Mouse (Mus musculus) embryo, embryonic 11 days (tissue): Measurements from ENCODE around the gene Card11.
A peak's percentile ranks its signal among the peaks of the same experiment; 100 is the strongest.

Source experiments
- DNase-seq: peaks from one replicate; pipeline ENCODE4 v3.0.0-alpha.2; 2015

Gene Card11

DNA sequence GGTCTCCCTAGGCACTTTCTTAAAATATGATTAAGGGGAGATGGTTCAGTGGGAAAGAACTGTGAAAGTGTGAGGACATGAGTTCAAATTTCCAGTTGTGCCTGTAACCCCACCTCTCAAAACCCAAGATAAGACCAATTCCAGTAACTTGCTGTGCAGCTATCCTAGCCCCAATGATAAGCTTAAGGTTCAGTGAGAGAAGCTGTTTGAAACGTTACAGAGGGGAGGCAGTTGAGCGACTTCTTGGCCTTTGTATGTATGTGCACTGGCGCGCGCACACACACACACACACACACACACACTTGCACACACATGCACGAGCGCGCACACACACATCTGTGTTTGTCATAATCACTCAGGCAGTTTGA lies 169.3 kb downstream of the Card11 start:
- no peak for DNase-seq

DNA sequence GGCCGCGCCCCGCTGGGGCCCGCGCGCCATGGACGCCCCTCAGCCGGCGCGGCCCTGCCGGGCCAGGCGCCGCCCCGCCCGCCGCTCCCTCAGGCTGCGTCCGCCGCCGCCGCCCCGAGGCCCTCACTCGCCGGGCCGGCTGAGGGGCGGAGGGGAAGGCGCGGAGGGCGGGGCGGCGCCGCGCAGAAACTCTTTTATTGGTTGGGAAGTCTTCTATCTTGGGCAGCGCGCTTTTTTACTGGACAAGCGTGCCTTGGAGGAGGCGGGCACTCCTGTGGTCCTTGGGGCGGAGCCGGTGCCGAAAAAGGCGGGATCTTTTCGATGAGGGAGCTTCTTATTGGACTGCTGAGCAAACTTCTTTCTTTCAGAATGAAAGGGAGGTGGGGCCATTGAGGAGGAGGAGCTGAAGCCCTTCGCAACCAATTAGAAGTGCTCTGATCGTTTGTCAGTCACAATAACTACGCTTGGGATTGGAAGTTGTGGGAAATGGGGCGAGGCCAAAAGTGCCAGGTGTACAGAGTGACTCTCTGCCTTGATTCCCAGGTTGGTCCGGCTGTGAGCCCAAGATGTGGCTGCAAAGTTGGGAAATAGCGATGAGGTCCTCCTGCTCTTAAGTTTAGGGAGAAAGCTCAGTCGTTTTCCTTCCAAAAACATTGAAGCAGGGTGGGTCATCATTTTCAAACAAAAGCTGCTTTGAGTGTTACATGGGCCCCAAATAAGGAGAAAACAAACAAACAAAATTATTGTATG lies 169.9 kb downstream of the Card11 start, which contains the start of gene Gna12:
TSS of gene Gna12 (minus strand) at position 118 of the 750 bp plus-strand sequence.
- peak; percentile 99 for DNase-seq

DNA sequence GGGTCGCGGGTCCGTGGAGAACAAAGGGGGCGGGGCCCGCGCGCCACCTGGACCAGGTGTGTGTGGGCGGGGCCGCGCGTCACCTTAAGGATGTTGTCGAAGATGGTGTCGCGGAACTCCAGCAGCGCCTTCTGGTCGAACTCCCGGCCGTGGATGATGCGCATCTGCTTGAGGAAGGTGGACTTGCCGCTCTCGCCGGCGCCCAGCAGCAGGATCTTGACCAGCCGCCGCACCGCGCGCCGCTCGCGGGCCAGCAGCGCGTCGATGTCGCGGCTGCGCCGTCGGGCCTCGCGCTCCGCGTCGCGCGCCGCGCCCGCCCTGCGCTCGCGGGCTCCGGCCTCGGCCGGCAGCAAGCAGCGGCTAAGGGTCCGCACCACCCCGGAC lies 170.5 kb downstream of the Card11 start:
- DNase-seq, result no peak

DNA sequence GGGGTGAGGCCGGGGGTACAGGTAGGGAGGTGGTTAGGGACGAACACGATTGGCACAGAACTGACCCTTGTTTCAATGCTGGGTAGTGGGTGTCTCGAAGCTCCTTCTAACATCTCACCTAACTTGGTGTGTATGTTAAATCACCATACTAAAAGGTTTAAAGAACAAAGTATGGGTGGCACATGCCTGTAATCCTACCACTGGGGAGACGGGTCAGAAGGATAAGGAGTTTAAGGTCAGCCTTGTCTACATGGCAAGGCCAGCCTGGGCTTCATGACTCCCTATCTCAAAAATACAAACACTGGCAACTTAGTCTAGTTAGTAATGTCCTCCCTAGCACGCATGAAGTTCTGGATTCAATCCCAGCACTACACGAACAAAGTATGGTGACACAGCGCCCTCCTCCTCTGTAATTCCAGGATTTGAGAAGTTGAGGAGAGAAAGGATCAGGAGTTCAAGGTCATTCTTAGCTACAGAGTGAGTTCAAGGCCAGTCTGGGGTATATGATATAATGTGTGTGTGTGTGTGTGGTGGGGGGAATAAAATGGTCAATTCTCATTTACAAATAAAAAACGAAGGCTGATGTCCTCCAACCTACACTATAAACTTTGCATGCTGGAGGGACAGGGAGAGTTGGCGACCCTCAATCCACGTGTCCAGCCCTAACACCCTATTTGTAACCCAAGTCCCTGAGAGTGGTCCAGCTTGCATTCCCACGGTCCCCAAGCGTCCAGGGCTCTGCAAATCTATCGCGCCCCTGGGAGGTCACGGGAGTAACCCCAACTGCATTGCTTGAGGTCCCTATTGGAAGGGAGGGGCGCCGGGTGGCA lies 171.1 kb downstream of the Card11 start:
- DNase-seq, result no peak

DNA sequence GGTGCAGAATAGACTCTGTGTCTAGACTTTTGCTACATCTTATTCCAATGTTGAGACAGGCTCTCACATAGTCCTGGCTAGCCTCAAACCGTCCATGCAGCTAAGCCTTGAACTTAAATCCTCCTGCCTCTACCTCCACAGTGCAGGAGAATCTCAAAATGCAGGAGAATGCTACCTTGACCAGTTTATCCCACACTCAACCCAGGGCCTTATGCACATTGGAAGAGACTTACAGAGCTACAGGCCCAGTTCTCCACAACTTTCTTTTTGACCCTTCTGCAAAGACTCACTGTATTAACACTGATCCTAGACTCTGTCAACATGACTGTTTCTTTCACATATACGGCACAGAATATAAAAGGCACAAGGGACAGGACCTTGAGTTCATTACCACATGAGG lies 172.0 kb downstream of the Card11 start:
- DNase-seq, result no peak

DNA sequence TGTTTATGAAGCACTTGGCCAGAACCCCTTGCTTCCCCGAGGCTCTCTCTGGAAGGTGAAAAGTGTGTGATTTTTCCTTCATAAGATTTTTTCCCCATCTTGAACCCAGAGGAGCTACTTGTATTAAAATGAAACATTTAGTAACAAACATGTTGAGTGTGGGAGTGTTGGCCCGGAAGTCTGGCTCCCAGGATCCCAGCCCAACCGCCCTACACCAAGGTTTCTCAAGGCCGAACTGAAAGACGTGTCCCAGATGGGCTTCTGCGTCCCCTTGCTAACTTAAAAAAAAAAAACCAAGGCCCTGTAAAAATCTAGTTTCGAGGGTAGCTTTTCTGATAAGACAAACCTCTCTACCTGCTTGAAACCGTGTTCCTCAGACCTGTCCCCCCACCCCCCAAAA lies 172.5 kb downstream of the Card11 start:
- DNase-seq, result no peak

DNA sequence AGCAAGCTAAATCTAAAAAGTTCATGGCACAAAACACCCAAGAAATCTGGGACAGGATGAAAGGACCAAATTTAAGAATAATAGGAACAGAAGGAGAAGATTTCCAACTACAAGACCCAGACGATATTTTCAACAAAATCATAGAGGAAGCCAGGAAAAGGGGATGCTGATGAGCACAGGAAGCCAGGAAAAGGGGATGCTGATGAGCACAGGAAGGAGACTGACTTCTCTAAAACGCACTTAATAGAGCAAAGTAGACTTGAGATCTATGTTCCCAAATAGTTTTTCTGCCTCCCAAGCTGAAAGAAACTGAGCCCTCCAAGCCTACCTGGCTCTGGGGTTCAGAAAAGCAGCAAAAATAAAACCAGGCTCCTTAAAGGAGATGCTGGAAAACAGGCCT lies 173.0 kb downstream of the Card11 start:
- no peak for DNase-seq

DNA sequence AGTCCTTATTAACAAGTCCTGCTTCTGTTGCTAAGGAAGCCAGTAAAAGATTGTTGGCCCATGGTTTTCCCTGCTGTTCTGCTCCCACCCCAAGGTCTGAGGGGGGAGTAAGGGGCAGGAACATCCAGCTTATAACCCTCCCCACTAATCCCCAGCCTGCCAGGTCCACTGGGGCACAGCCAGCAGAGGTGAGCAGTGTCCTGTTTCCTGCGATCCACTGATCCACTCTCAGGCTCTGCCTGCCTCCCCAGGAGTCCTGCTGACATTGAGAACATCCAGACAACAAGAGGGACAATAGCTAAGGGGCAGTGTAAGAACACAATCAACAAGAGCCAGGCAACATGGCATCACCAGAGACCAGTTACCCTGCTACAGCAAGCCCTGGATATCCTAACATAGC lies 173.6 kb downstream of the Card11 start:
- DNase-seq, result no peak

DNA sequence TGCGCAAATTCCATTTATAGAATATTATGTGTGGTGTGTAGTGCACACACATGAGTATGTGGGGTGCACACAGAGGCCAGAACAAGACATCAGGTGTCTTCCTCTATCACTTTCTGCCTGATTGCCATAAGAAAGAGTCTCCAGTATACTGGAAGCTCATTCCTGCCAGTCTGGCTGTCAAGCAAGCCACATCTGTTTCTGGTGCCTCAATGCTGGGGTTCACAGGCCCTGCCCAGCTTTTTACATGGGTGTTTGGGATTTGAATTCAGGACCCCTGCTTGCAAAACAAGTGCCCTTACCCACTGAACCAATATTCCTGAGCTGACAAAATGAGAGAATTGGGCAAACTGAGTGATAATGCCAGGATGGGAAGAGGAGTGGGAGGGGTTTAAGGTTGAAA lies 174.3 kb downstream of the Card11 start:
- no peak for DNase-seq

DNA sequence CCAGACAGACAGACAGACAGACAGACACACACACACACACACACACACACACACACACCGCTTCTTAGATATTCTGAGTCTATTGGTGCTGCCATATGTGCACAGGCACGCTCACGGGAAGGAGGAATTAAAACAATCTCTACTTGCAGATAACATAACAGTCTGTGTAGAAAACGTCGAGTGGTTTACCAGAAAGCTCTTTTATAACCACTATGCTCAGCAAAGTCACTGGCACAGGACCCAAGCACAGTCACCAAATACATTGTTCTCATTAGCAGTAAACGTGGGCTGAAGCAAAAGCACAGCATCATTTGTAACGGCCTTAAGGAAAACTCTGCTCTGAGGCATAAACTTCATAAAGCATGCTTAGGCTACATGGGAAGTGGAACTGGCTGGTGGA lies 176.3 kb downstream of the Card11 start:
- DNase-seq, result no peak

DNA sequence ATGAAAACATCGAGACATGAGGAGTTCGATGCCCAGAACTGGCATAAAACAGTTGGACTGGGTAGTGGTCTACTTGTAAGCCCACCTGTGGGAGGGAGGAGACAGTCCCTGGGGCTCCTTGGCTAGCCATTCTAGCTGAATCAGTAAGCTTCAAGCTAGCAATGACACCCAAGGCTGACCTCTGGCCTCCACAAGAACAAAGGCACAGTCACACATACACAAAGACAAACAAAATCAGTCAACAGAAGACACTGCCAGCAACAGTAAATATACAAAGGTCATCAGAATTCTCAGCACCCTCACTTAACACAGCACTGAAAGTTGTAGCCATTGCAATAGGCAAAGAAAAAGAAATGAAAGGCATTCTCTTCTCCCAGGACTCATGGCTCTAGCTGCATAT lies 177.0 kb downstream of the Card11 start:
- DNase-seq, result no peak
